Mouse (Mus musculus): ENCODE measurements around the gene Slc6a12.

GRCm38 (mm10) chr6:121341650-121342049 is 1.2 kb upstream of the Slc6a12 start:
- no peak for TF ChIP-seq CTCF (IDR thresholded peaks at IDR 0.05)
- TF ChIP-seq POLR2A (IDR thresholded peaks at IDR 0.05; ENCODE audit: insufficient read depth, low read depth, low read length): no peak
- no peak for TF ChIP-seq EP300 (IDR thresholded peaks at IDR 0.05; ENCODE audit: insufficient read depth, low read depth, low read length)

All from heart, adult 2 months (tissue).